Mouse (Mus musculus) brain, embryonic 14.5 days (tissue): ENCODE measurements around the gene Mkrn3.

Experiments used
- CTCF ChIP-seq: fragments of 200-500 bp; IDR thresholded peaks from 2 replicates; pipeline ENCODE4 v1.5.1; 2012; ENCODE audit warnings: inconsistent platforms, mild to moderate bottlenecking, moderate library complexity, borderline replicate concordance; ENCODE audit not compliant: insufficient read depth, insufficient read length; ENCODE audit errors: extremely low read depth
- POLR2A ChIP-seq: fragments of 200-500 bp; IDR thresholded peaks from 2 replicates; pipeline ENCODE4 v1.6.1; 2012; ENCODE audit warnings: mild to moderate bottlenecking, inconsistent platforms, borderline replicate concordance; ENCODE audit not compliant: poor library complexity, insufficient read depth, insufficient read length, severe bottlenecking; ENCODE audit errors: extremely low read depth

- TF ChIP-seq POLR2A (no peak), CTCF (no peak)
Measured at GRCm38 (mm10) chr7:62419105-62419492, 840 bp downstream of the Mkrn3 start.
